Mouse (Mus musculus) right cerebral cortex, adult 18-20 months (tissue): ENCODE measurements at regions not wholly inside any gene's neighbourhood (a gene's known extent, or its start where the extent isn't known, plus 50 kb on each side); places are given as distances from the start of the nearest gene placed in this dataset.
A peak's percentile ranks its signal among the peaks of the same experiment; 100 is the strongest.

Experiments used
- DNase-seq: peaks from one replicate; pipeline ENCODE4 v3.0.0; 2022; ENCODE audit warnings: mixed read lengths

DNA sequence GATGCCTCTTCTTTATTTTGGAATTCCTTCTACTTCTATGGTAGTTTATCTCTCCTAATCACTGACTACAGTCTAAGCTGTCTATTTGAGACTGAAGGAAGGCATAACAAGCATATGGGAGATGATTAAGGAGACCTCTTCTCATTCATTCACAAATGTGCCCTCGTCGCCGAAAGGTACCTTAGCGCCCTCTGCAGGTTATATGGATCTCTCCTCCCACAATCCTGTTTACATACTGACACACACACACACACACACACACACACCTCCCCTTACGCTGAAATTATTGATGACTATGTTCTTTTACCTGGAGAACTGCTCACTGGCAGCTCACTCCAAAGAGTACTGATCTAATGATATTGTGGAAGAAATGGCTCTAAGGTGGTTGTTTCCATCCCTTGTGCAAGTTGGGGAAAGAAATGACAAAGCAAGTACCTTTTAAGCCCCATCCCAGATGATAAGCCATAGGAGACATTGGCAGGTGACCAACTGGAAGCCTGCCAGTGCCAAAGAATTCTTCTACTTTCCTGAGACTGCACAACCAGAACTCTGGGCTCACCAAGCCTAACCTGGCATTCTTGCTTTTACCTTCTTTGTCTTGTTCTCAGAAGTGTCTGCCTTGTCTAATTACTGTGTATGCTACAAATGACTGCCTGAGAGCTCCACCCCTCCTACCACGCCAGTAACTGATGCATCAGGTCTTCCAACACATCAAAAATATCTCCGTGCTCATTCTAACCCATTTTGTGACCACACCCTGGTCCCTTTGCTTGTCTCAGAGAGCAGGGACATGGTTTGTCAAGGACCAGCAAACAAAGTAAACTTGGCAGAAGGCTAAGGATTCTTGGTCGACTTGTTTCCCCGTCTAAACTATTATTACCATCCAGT lies 227.8 kb upstream of the Adgrl2 start:
- DNase-seq: no peak

DNA sequence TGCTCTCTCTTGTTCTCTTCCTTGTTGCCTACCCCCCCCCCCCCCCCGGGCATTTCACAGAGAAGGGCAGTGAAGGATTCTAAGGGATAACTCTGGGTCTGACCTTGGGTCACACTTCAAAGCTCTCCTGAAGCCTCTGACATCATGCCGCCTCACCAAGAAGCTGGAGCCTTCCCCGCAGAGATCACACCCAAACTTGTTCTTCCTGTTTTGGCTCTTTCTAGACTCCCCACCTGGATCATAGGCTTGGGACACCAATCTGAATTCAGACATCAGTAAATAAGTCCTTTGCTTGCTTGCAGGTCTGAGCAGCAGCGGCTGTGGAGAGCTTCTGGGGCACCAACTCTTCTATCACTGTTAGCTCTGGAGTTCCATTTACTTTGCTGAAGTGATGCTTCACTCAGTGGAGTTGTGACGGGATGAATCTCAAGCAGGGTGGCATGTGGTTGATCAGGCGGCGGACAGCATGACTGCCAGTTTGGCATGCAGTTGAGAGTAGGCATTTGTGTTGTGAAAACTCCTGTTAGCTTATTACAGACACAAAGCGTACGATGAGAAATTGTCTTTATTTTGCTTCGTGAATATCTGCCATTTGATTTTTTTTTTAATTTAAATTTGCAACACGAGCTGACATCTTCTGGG lies 226.5 kb upstream of the Adgrl2 start:
- DNase-seq: no peak

DNA sequence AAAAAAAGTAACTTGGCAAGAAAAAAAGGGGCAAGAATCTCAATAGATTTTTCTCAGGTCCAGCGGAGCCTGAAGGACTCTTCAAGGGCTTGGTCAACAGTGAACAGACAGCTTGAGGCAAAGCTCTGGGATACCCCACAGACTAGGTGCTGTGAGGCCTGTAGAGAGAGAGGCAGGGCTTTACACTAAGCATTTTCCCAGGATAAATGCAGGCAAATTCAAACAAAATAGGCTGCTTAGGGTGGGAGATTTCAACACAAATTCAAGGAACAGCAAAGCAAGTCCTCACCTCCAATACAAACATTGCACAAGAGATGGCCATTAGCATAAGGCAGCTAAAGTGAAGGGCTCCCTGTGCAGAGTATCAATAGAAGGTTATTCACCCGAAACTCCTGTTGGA lies 225.3 kb upstream of the Adgrl2 start:
- no peak for DNase-seq

DNA sequence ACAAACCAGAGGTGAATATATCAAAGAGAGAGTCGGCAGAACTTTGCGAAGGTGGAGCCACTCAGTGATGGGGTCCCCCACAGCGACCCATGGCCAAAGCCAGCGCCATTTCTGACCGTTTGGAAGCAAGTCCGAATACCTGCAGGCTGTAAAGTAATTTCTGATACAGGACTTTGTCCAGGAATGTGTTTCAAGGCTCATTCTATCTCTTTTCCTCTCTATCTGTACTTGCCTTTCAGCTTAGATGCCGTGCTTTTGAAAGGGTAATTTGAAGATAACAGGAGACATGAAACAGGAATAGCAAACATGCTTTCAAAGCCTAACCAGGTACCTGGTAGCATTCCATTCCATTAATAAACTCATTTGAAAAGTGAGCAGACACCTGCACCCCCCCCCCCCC lies 221.6 kb upstream of the Adgrl2 start:
- no peak for DNase-seq

DNA sequence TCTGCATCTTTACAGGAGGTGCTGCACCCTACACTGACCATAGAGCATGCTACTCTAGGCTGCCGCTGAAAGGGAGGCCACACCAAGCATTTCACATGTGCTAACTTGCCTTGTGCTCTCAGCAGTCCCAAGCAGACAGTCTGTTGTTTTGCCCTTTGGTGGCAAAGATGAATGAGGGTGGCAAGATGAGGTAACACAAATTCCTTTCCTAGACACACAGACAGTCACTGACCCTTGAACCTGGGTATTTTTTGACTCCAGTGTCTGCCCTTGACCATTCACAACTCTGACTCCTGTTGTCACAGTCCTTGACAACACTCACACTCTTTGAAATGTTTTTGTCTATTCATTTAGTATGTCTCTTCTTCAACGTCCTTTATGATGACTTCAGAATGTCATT lies 218.9 kb upstream of the Adgrl2 start:
- no peak for DNase-seq

DNA sequence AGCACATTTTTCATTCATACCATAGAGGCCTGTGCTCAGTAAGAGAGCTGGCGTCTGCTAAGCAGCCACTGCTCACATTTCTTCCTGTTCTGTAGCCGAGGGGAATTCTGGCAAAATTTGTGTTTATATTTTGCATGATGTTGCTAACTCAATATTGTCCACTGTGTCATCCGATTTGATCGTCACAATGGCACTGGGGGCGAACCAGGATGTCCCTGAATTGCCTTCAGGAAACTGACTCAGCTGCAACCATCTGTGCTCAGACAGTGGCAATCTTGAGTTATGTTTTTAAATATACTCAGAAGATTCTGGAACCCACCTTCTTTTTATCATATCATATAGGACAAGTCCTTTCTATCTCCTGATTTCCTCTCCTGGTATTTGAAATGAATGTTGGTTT lies 213.1 kb upstream of the Adgrl2 start:
- peak; percentile 40 for DNase-seq

DNA sequence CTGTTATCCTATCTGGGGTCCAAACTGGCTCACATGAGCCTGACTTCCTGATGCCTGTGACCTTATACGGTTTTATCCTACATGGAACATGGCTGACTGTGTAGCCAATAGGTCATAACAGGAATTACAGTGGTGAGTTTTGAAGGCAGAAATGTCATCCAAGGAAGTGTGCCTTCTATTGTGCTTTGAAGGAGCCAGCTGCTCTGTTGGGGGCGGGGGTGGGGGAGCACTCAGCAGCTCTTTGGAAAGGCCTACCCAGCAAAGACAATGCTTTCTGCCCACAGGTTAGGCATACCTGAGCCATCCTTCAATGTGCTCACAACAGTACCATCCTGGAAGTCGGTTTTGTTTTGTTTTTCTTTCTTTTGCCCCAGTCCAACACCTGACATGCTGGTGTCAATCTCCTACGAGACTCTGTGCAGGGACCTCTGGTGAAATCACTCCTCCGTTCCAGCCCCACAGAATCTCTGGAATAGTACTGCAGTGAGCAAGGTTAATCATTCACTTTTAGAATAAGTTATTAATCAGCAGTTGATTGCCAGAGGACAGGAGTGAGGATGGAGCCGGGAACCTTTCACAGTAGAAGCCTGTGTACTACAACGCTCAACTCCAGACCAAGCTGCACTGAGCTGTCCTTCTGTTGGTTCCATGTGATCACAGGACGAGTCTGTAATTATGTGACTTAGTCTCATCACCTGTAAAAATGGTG lies 206.3 kb upstream of the Adgrl2 start:
- DNase-seq: no peak

DNA sequence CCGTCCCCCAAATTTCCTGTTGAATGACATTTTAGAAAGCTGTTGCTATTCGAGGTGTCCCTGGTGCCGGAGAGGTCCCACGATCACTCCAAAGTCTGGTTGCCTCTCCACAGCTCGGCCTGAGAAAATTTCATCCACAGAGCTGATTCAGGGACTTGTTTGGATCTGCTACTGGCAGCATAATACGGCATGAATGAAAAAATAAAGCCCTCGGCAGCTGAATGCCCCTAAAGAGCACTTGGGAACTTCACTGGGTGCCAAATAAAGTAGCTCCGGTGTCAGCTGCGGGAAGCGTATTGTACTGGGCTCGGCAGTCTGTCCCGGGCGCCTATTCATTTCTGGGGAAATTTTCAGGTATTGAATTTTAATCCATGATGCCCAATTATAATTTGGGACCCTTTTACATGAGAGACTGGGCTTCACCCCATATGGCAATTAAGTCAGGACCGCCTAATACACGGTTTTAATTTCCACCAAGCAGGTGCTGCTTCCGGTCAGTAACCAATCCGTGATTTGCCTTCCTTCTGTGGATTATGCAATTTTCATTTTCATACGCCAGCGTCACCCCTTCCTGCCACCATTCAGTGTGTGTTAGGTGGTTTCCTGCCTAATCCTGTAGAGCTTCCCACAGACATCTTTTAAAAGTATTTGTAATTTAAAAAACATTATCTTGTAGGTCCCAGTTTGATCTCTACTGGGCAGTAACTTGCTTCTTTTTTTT lies 200.7 kb upstream of the Adgrl2 start:
- DNase-seq: peak; percentile 26

DNA sequence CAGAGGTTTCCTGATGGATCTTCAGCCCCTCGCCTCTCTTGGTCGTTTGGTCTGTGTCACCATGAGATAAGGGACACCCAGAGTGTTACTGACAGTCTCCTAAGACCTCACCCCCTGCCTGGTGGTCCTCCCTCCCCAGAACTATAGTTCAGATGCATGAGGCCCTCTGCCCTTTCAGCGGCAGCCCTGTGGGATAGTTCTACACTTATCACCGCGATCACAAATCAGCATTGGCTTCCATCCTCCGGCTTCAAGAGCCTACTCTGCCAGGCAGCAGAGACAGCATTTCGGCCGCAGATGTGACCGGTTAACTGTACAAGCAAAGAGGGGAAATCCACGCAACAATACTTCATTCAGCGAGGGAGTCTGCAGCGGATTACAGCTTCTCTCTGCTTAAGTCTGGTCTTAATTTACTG lies 193.8 kb upstream of the Adgrl2 start:
- DNase-seq: no peak

DNA sequence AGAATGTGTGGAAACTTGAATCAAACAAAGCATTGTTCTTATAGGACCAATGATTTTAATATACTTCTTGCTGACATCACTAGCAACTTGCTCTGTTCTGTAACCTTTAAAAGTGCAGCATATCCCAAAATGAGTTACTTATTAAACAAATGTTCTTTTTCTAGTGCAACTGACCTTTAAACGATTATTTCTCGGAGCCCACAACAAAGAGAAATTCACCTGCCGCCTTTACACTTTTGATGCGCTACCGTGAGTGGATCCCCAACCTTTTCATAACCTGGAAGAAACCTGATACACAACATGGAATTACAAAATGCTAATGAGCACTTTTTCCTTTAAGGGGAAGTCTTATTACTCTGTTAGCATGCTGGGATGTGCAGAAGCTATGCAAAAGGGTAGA lies 191.7 kb upstream of the Adgrl2 start:
- DNase-seq: no peak

DNA sequence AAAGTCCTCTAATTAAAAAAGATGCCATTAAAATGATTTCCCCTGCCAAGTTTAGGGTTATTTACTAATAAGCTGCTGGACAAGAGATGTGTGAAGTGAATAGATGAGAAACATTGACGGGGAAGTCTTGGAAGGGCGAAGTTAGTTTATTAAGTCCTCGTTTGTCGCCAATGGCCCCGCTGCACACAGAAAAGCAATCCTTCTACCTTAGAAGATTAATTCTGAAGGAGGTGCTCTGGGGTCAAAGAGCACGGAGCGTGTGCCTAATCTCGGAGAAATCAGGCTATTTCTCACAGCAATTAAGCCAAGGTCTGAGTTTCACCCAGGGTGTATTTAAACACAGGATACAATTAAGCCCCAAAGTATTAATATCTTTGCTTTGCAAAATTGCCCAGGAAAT lies 189.8 kb upstream of the Adgrl2 start:
- DNase-seq: no peak

DNA sequence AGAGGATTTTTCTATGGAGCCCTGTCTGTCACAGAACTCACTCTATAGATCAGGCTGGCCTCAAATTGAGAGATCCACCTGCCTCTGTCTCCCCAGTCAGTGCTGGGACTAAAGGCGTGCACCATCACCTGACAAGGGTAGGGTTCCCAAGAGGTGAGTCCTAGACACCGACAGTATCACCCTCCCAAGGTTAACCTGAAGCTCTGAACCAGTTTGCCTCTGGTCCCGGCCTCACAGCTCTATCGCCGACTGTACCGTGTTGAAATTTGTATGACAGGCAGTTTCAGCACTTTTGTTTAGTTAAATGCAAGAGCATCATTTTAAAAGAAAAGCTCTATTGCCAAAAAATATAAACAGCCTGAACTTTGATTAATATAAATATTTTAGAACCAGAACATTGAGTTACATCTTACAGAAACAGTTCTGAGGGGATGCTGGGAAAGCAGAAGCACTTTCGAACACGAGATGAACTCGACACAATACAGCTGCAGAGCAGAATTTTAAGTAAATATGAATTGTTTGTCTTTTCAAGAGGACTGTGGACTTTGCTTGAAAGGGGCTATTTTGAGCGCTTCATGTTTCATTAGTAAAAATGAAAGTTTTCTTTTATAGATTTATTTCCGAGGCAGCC lies 189.2 kb upstream of the Adgrl2 start:
- no peak for DNase-seq

DNA sequence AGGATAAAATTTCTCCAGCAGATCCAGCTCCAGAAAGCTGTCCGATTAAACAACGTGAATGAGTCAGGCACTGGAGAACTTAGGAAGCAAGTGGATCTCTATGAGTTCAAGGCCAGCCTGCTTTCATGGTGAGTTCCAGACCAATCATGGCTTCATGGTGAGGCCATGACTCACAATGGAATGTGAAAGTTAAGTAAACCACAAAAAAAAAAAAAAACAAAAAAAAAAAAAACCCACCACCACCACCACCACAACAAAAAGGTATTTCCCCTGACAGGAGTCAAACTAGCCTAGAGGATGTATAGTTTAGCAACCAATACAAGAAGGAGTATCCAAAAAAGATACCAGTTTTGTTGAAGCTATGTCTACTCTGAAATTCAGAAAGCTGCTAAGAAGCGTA lies 188.5 kb upstream of the Adgrl2 start:
- DNase-seq: no peak

DNA sequence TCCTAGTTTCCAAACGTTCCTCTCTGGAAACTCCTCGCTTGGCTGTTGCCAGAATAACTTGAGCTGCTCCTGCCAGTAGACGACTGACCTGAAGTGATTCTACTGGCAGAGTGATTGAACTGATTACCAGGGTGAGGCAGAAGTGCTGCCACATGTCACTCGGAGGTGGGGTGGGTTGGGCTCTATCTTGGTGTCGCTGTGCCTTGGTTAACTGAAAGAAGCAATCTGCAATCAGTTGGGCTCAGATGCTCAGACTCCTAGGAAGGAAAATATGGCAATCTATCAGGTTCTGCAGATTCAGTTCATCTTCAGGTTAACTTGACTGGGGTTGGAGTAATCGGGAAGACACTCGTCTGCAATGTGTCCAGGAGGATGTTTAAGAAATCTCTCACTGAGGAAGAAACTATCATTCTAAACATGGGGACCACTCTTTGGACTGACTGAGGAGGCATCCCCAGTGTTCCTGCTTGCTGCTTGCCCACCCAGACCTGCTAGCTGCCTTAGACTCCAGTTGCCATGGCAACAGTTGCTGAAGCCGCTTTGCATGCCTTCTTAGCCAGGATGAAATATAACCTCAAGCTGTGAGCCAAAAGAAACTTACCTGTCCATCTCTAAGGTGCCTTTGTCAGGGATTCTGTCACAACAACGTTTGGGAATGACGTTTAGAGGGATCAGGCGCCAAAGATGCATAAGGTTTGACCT lies 184.5 kb upstream of the Adgrl2 start:
- peak; percentile 41 for DNase-seq

DNA sequence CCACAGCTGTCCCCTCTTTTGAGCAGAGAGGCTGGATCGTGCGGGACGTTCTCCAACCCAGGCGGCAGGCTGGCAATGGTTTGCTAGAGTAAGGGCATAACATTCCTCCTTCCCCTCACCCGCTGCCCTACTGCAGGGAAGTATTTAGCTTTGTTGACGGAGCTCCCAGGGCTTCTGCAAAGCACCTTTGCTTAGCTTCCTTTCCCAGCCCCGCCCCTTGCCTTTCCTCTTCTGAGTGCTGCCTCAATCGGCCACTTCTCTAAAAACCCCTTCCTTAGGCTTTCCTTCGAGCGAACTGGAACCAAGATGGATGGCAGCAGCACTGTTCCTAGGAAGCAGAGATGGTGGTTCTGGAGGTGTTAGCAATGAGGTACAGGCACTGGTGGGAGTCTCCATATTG lies 183.2 kb upstream of the Adgrl2 start:
- DNase-seq: peak; percentile 11

DNA sequence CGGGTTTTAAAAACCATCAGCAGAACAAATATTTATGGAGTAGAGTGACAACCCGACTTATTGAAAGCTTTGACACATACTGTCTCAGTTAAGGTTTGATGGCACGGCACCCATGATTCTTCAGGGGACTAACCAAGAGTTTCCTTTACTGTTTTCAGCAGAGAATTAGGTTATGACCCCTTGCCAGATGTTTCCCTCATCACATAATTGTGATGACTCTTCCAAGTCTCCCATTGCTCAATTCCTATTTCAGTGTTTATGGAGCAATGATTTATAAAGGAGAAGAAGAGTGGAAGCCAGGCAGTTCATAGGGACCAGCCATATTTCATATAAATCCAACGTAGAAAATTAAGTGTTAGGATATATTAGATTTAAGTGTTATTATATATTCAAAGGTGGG lies 181.4 kb upstream of the Adgrl2 start:
- DNase-seq: no peak

DNA sequence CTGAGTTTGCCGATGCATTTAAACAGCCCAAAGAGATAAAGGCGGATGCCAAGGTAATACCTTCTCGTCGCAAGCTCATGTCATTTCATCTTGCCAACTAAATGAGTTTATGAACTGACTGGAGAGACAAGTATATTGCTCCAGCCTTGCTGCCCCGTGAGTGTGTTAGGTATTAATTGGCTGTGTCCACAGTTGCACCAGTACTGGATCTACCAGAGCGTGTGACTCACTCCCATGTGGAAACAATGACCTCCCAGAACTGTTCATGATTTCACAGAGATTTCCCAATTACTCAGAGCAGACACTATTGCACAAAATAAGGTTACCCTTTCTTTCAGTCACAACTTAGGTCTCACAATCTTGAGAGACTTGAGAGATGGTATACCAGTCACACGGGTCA lies 179.8 kb upstream of the Adgrl2 start:
- DNase-seq: no peak

DNA sequence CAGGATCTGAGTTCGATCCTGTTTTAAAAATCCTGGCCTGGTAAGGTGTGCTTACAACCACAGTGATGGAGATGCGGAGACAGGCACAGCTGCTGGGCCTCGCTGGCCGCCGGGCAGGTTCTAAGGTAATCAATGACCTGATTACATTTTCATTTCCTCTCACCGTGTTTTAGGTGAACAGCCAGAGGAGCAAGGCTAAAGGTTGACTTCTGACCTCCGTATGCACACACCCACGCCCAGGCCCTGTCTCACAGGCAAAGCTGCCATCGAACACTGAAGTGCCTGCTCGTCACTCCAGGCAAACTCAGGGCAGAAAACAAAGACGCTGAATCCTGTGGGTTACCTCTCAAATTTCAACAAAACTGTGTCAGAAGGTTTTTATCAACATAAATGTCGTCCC lies 179.1 kb upstream of the Adgrl2 start:
- DNase-seq: no peak

DNA sequence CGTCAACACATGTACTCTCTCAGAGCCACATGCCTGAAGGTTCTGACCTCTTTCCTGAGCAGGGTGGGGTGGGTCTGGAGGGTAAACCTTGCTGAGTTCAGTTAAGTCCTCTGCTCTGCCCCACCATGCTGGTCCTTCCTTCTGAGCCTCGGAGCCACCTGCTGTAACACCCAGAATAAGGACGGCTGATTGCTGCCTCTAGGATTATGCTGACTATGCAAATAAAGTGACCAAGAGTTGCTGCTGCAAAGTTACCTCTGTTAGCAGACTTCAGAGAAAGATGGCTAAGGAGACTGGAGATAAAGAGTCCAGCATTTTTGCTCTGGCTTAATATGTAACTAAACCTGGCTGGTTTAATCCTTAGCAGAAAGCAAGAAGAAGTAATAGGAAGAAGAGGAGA lies 177.6 kb upstream of the Adgrl2 start:
- no peak for DNase-seq

DNA sequence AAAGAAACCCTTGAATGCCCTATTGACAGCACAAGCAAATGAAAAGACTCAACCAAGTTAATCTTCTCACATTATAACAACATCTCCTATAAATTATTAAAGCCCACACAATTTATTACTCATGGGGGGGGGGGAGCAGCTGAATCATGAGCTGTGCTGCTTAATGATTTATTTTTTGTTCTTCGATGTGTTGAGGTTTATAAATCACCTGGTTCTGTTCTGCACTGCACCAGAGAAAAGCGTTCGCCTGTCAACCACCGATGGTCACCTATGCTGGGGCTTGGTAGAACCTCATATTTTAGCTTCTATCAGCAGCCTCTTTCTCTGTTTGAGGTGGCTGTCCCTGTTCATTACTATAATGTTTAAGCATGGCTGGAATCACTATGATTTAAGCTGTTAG lies 174.4 kb upstream of the Adgrl2 start:
- no peak for DNase-seq

DNA sequence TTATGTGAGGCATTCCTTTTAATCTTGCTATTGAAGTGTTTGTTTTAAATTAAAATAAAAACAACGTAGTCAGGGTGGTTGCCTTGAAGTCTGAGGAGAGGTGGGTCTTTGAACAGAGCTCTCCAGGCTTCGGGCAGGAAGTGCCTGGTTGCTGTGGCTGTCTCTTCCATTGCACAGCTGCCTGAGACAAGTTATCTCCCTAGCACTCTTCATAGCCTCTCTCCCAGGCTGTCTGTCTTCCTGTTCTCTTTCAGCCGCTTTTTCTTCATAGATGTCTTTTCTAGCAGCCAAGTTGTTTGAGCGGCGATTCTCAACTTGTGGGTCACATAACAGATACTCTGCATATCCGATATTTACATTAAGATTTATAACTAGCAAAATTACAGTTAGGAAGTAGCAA lies 173.2 kb upstream of the Adgrl2 start:
- DNase-seq: no peak

DNA sequence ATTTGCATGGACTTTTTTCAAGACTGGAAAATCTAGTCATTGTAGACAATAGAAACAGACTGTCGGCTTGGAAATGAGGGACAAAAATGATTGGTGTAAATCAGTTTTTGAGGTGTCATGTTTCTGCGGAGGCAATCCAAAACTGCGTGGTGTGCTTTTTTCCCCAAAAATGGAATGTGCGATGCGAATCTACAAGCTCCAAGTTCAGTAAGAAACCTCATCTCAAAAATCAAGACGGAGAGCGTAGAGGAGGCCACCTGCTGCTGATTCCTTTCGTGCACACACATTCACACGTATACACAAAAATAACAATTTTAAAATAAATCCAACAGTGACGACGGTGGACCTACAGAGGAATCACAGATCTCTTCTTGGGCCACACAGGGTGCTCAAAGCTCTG lies 170.5 kb upstream of the Adgrl2 start:
- DNase-seq: peak; percentile 17
